Mouse (Mus musculus) lung, postnatal 0 days (tissue): Measurements from ENCODE around the gene Nrd1.

Experiments
- CTCF ChIP-seq: IDR thresholded peaks from 2 replicates; pipeline ENCODE4 v1.5.1; 2016; ENCODE audit warnings: antibody characterized with exemption, mild to moderate bottlenecking
- EP300 ChIP-seq: IDR thresholded peaks from 2 replicates; pipeline ENCODE4 v1.6.1; 2016; ENCODE audit warnings: antibody characterized with exemption, mild to moderate bottlenecking, control low read depth

GRCm38 (mm10) chr4:109057640-109058039 is 57.2 kb downstream of the Nrd1 start:
- TF ChIP-seq CTCF = no peak
- TF ChIP-seq EP300 = no peak
